Mouse (Mus musculus) gonadal fat pad, adult 2 months (tissue): ENCODE results near the gene Gm20489. TPM values are rescaled to one million over a fixed set of nuclear protein-coding genes. Genes with fewer than 3 reads are reported as not detected.

ENCODE experiments used
- DNase-seq: peaks from one replicate; pipeline ENCODE4 v3.0.0-alpha.2; 2012; ENCODE audit warnings: low read depth
- polyA plus RNA-seq: library from polyadenylated mRNA; depleted of rRNA; stranded (reverse); fragments of >200 nt; gene quantifications from 2 replicates; pipeline ENCODE4 v1.2.3, GENCODE M21; 2012; rRNA removed

The Gm20489 gene
- polyA plus RNA-seq, 1 experiment, result not detected

GRCm38 (mm10) chrX:101260441-101261325, 8.1 kb downstream of the Gm20489 start:
- no peak for DNase-seq

- DNase-seq, result no peak
These were observed 12.2 kb downstream of the Gm20489 start for GRCm38 (mm10) chrX:101256603-101257002.

DNA sequence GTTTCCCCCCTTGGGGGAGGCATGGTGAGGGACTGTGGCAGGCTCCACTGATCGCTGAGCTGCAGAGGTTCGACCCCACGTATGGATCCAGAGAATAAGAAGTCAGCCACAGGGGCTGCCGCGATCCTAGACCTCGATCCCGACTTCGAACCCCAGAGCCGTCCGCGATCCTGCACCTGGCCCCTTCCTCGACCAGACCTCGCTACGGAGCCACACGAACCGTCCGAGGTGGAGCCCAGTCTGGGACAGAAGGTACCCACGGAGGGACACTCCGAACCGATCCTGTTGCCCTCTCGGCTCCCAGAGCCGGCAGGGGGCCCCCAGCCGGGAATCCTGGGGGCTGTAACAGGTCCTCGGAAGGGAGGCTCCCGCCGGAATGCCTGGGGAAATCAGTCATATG, 14.1 kb downstream of the Gm20489 start:
- DNase-seq, result no peak

GRCm38 (mm10) chrX:101253952-101254729, 14.7 kb downstream of the Gm20489 start, which contains the start of gene Foxo4:
Gene Foxo4 (plus strand): TSS chrX:101254528.
- no peak for DNase-seq

GRCm38 (mm10) chrX:101245011-101245410, 23.8 kb downstream of the Gm20489 start:
- no peak for DNase-seq

DNA sequence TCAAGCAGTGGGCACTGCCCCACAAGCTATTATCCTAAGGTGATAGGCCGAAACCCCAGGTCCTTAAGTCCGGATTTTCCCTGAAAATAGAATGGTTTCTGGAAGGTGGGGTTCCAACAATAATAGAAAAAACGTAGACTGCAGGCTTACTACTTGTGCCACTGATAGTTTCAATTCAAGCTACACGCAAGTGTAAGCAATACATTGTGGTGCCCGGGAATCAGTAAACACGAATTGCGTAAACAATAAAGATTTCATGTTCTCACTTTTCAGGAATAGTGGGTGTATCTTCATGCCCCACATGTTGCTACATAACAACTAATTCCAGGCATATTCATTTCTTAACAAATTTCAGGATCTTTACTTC, 46.0 kb downstream of the Gm20489 start:
- DNase-seq, result no peak

DNA sequence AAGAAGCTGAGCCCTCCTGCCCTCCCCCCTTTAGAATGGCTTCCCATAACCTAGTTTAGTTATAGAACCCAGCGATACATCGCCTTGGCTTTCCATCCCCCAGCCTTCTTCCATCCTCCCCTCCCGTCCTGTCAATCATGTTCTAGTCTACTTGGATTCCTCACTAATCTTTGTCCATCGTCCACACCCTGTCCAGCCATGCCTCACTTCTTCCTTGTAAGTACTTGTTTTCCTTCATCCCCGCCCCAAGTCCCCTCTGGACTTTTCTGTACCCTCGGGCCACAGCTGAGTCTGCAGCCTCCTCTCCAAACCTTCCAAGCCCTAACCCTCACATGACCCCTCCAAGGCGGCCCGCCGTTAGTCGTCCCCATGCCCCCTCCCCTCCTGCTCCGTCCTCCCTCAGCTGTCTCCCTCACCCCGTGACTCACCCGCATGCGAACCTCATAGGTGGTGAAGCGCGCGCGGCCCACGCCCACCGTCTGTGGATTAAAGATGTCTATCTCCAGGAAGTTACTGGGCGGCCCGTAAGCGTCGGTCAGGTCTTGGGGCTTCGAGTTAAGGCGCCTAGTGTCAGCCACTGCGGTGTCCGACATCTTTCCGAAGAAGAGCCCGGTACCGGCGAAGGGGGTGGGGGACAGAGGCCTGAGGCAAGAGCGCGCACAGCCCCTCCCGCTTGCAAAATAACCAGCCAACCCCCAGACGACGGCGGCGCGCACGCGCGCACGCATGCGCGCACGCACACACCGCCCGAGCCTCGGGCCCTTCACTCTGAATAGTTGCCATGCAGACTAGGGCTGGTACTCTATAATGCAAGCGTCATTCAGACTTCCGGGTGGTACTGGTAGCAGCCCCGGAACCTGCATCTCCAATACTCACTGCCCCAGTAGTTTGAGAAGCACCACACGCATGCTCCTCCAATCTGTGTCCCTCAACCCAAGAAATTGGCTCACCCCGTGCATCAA, 46.7 kb downstream of the Gm20489 start, which contains the start of gene Snx12:
Gene Snx12, minus strand, starts transcription at position 730 of the 962 bp plus-strand sequence.
- peak; percentile 42 for DNase-seq

Other genes with a start within 250 kb of the Gm20489 start
- gene Tex11, start 209.4 kb downstream of the Gm20489 start, polyA plus RNA-seq, result 0.04 TPM in 1 of 2 replicates, not detected in the other
- gene Slc7a3, start 183.0 kb downstream of the Gm20489 start, polyA plus RNA-seq, result 1.0 and 3.2 TPM in 2 replicates
- gene Snx12, start 46.5 kb downstream of the Gm20489 start, polyA plus RNA-seq, result 16.7 and 23.9 TPM in 2 replicates
- gene Foxo4, start 14.5 kb downstream of the Gm20489 start, polyA plus RNA-seq, result 28.9 and 32.0 TPM in 2 replicates
- 0.43 and 0.80 TPM in 2 replicates for gene Gm614, start 5.0 kb downstream of the Gm20489 start, polyA plus RNA-seq
- gene Il2rg, start 768 bp downstream of the Gm20489 start, polyA plus RNA-seq, result 7.3 TPM in 2 replicates
- 67.4 and 91.2 TPM in 2 replicates for gene Med12, start 5.0 kb upstream of the Gm20489 start, polyA plus RNA-seq
- gene Nlgn3, start 30.1 kb upstream of the Gm20489 start, polyA plus RNA-seq, result 0.19 and 0.46 TPM in 2 replicates
- gene Gjb1, start 107.4 kb upstream of the Gm20489 start, polyA plus RNA-seq, result 26.4 and 38.0 TPM in 2 replicates
- gene Zmym3, start 151.8 kb upstream of the Gm20489 start, polyA plus RNA-seq, result 45.6 and 60.7 TPM in 2 replicates
- 127 and 145 TPM in 2 replicates for gene Nono, start 160.3 kb upstream of the Gm20489 start, polyA plus RNA-seq
- gene Itgb1bp2, start 180.1 kb upstream of the Gm20489 start, polyA plus RNA-seq, result 0.27 and 0.57 TPM in 2 replicates